Mouse (Mus musculus): ENCODE results near the gene Bms1. TPM values are rescaled to one million over a fixed set of nuclear protein-coding genes. Genes with fewer than 3 reads are reported as not detected.

Bms1 gene
- total RNA-seq, 2 experiments from 2014 or later = 19.9 to 23.6 TPM

- no peak for DNase-seq
These were observed 53.5 kb downstream of the Bms1 start for GRCm38 (mm10) chr6:118365781-118366180.

DNA sequence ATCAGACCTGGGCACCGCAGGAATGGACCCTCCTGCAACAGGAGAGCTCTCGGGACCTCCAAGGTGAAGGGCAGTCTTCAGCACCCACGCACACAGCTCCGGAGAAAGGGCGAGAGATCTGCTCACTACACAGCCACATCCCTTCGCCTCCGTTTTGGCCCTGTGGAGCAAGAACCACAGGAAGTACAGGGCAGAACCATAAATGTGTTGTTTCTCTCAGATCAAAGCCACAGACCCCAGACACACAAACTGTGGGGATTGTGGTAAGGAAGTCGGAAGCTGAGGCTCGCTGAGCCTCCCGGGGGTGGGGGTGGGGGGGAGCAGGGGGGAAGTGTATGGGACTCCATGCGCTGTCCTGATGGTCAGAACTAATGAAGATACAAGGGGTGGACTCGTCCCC, 68.9 kb downstream of the Bms1 start:
- DNase-seq = no peak

- DNase-seq = no peak
These were observed 71.1 kb downstream of the Bms1 start for GRCm38 (mm10) chr6:118348186-118348585.

DNA sequence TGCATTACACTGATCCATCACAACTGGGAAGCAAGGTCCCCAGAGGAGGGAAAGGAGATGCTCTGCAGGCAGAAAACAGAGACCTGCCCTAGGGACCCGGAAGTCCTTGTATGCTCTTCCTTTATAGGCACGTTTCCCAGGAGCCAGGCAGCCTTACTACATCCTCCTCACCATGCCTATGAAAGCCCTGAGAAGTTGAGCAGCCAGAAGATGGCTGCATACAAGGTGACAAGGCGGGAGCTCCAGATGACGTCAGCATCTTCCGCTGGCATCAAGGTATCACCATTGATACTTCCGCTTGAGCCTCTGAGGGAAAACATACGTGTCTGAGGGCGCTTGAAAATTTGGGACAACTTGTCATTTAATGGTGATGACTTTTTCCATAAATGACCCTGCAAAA, 72.0 kb downstream of the Bms1 start:
- no peak for DNase-seq

DNA sequence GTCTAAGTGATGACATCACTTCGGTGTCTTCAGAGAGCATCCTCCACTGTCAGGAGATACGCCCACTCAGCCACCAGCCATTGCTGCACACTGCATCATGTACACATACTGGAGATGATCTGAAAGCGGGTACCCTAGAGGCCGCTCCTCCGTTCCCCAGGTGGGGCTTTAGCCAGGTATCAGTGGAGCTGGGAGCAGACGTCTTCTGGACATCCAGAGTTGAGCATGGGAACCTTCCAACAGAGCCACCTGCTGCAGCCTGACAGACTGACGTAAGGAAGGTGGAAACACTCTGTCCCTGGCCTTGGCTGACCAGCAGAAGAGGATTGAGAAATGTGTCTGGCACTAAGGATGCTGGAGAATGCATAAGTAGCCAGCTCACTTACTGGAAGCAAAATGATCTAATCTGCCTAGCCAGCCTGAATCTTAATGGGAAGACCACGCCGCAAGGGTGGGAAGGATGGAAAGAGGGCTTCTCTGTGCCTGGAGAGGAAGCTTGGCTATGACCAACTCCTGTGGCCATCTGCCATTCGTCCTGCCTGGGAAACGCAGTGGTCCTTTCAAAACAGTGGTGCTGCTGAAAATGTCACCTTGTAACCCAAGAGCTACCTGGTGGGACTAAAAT, 77.3 kb downstream of the Bms1 start:
- DNase-seq = no peak

GRCm38 (mm10) chr6:118337660-118338059, 81.6 kb downstream of the Bms1 start:
- no peak for DNase-seq

DNA sequence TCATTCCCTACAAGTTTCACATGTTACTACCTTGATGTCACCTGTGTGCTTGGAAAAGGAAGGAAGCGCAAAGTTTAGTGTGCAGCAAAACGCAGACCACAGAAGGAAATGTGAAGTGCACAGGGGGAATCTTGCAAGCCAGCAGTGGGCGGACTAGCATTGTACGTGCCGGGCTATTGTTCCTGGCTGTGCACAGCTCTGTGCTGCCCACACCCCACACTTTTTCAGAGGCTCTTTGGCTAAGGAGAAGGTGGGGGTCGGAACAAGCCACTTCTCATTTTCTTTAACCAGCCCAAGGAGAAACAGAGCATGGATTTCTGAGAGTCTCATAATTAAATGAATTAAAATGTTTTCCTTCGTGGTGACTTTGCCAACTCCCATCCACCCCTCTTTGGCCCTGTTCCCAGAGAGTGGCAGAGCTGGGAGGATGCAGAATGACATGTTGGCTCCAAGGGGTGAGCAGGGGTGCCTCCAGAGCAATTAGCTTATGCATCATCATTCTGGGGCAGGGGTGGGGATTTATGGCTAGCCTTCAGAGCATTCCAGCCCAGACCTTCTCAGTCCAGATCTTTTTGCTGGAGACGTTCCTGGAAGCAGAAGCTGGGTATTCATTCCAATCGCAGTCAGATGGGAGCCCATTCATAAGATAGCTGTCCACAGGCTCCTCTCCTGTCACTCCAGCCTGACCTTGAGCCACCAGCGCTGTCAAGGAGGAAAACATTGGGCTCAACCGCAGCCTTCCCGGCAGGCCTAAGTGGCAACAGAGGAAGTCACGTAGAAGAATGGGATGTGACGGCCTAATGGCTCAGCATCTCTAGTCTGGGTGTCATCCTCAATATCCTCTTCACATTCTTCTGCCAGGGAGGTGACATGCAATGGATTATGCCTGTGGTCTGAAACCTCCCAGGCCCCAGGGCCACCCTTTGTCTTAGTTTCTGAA, 82.5 kb downstream of the Bms1 start:
- no peak for DNase-seq

DNA sequence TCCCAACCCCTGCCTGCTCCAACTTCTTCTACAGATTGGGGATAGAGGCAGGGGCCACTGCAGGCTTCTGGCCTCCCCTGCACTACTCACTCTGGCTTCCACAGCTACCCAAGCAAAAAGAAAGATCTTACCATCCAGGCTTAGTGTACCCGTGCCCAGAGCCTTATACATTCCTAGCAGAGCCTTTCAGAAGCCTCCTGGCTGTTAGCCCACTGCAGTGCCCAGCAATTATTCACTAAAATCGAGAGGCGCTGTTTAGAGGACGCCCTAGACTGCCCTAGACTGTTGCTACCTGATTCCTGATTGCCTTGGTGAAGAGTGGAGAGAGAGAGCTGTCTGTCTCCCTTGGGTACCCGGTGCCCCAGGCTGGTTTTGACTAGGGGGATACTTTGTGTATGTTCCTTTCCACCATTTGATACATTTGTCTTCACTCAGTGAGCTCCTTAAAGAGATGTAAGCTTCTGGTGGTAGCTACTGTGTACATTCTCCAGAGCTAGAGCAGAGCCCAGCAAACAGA, 83.3 kb downstream of the Bms1 start:
- DNase-seq = no peak

- DNase-seq = no peak
These were observed 85.4 kb downstream of the Bms1 start for GRCm38 (mm10) chr6:118333861-118334260.

Small RNA genes lying within 50 kb of the gene (microRNA-seq; reads per million reads assigned to microRNA genes)
- gene Gm25953 = 0 reads per million in 2 experiments

Other genes starting within 250 kb of the Bms1 start
- gene Ret, start 221.8 kb downstream of the Bms1 start, total RNA-seq (2021) = 1 to 10 TPM; 4.2 to 5.6 TPM
- gene Zfp248, start 36.1 kb upstream of the Bms1 start, total RNA-seq (2021) = 1 to 10 TPM; 3.7 TPM
- 1 to 10 TPM; 8.2 to 8.6 TPM for gene Zfp9, start 59.8 kb upstream of the Bms1 start, total RNA-seq (2021)
- 1 to 10 TPM; 3.2 to 3.5 TPM for gene Ankrd26, start 142.8 kb upstream of the Bms1 start, total RNA-seq (2021)